Mouse (Mus musculus): Measurements from ENCODE around the gene 4933405L10Rik. TPM values are rescaled to one million over a fixed set of nuclear protein-coding genes. Genes with fewer than 3 reads are reported as not detected.
A peak's percentile ranks its signal among the peaks of the same experiment; 100 is the strongest.

4933405L10Rik gene
- polyA plus RNA-seq, 1 experiment: not detected

DNA sequence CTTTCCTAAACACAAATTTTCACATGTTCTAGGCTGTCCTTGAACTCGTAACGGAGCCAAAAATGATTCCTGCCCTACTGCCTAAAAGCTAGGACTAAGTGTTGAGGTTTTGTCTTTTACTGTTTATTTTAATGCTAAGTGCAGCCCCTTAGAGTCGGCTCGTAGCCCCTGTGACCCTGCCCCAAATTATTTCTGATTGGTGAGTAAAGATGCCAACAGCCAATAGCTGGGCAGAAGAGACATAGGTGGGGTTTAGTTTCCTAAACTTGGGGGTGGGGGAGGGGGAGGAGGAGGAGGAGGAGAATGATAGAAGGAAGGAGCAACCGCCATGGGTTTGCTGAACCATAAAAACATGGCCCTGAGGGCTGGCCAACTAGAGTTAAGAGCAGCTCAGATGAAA lies 18.3 kb downstream of the 4933405L10Rik start:
- TF ChIP-seq CTCF (IDR thresholded peaks at IDR 0.05; ENCODE audit: insufficient read depth, low read depth, low read length): no peak
- no peak for TF ChIP-seq POLR2A (IDR thresholded peaks at IDR 0.05; ENCODE audit: insufficient read depth, low read depth, low read length)
- Histone ChIP-seq H3K27ac (ENCODE audit: insufficient read depth, low read depth, low read length) (no peak overlapping the region), H3K4me1 (ENCODE audit: control insufficient read depth, insufficient read depth, low read length) (no peaks in the 10 kb centered on the region), H3K4me3 (ENCODE audit: insufficient read depth, low read depth, low read length) (no peak overlapping the region)
- WGBS: 91% methylated on average over 5 of the region's 5 CpGs

GRCm38 (mm10) chr8:105727397-105728124 lies 20.1 kb downstream of the 4933405L10Rik start:
- H3K27ac ChIP-seq (ENCODE audit: insufficient read depth, low read depth, low read length): no peak overlapping the region

GRCm38 (mm10) chr8:105732186-105732585 lies 24.7 kb downstream of the 4933405L10Rik start:
- H3K4me1 ChIP-seq (ENCODE audit: control insufficient read depth, insufficient read depth, low read length): no peaks in the 10 kb centered on the region
- 93% methylated on average over 5 of the region's 5 CpGs for WGBS
- TF ChIP-seq CTCF (IDR thresholded peaks at IDR 0.05; ENCODE audit: insufficient read depth, low read depth, low read length) (no peak), POLR2A (IDR thresholded peaks at IDR 0.05; ENCODE audit: insufficient read depth, low read depth, low read length) (no peak)
- no peak overlapping the region for H3K27ac ChIP-seq (ENCODE audit: insufficient read depth, low read depth, low read length)
- no peak overlapping the region for H3K4me3 ChIP-seq (ENCODE audit: insufficient read depth, low read depth, low read length)

More at GRCm38 (mm10) chr8:105727397-105728124, 20.1 kb downstream of the 4933405L10Rik start:
- 90% methylated on average over 18 of the region's 18 CpGs for WGBS
- no peak overlapping the region for H3K4me3 ChIP-seq (ENCODE audit: insufficient read depth, low read depth, low read length)
- TF ChIP-seq CTCF (IDR thresholded peaks at IDR 0.05; ENCODE audit: insufficient read depth, low read depth, low read length): no peak
- no peak for TF ChIP-seq POLR2A (IDR thresholded peaks at IDR 0.05; ENCODE audit: insufficient read depth, low read depth, low read length)
- no peaks in the 10 kb centered on the region for H3K4me1 ChIP-seq (ENCODE audit: control insufficient read depth, insufficient read depth, low read length)

DNA sequence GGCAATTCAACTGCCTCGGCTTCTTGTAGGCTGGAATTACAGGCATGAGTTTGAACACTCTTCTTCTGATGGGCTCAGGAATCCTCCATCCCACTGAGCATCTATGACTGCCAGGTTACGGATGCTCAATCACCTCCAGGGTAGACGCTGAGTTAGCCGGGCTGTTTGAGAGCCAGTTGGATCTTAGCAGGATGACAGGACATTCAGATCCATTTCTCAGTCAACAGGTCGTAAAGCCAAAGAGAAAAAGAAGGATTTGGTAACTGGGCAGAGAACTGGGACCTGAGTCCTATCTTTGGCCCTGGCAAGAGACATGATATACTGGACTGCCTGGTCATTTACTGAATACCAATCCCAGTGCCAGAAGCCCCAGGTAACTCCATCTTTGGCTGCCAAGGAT lies 31.8 kb downstream of the 4933405L10Rik start:
- Histone ChIP-seq H3K4me1 (ENCODE audit: control insufficient read depth, insufficient read depth, low read length) (no peaks in the 10 kb centered on the region), H3K27ac (ENCODE audit: insufficient read depth, low read depth, low read length) (no peak overlapping the region), H3K4me3 (ENCODE audit: insufficient read depth, low read depth, low read length) (no peak overlapping the region)
- TF ChIP-seq CTCF (IDR thresholded peaks at IDR 0.05; ENCODE audit: insufficient read depth, low read depth, low read length) (no peak), POLR2A (IDR thresholded peaks at IDR 0.05; ENCODE audit: insufficient read depth, low read depth, low read length) (no peak)
- 94% methylated on average over 5 of the region's 5 CpGs for WGBS

- 91% methylated on average over 4 of the region's 4 CpGs for WGBS
- no peak for TF ChIP-seq CTCF (IDR thresholded peaks at IDR 0.05; ENCODE audit: insufficient read depth, low read depth, low read length)
- no peak for TF ChIP-seq POLR2A (IDR thresholded peaks at IDR 0.05; ENCODE audit: insufficient read depth, low read depth, low read length)
- Histone ChIP-seq H3K4me3 (ENCODE audit: insufficient read depth, low read depth, low read length) (no peak overlapping the region), H3K4me1 (ENCODE audit: control insufficient read depth, insufficient read depth, low read length) (peaks cover 2% of the 10 kb centered on the region; the same call in 1 of the 2 replicates), H3K27ac (ENCODE audit: insufficient read depth, low read depth, low read length) (no peak overlapping the region)
Measured at GRCm38 (mm10) chr8:105743301-105743700, 35.8 kb downstream of the 4933405L10Rik start.

GRCm38 (mm10) chr8:105750606-105751005 lies 43.2 kb downstream of the 4933405L10Rik start:
- WGBS: 15% methylated on average over 11 of the region's 11 CpGs
- Histone ChIP-seq H3K27ac (ENCODE audit: insufficient read depth, low read depth, low read length) (no peak overlapping the region), H3K4me3 (ENCODE audit: insufficient read depth, low read depth, low read length) (no peak overlapping the region)

GRCm38 (mm10) chr8:105753916-105754315 lies 46.5 kb downstream of the 4933405L10Rik start:
- 47% methylated on average over 2 of the region's 2 CpGs for WGBS
- TF ChIP-seq POLR2A (IDR thresholded peaks at IDR 0.05; ENCODE audit: insufficient read depth, low read depth, low read length): no peak
- TF ChIP-seq CTCF (IDR thresholded peaks at IDR 0.05; ENCODE audit: insufficient read depth, low read depth, low read length): no peak
- no peak overlapping the region for H3K27ac ChIP-seq (ENCODE audit: insufficient read depth, low read depth, low read length)

More at GRCm38 (mm10) chr8:105750606-105751005, 43.2 kb downstream of the 4933405L10Rik start:
- no peak for TF ChIP-seq CTCF (IDR thresholded peaks at IDR 0.05; ENCODE audit: insufficient read depth, low read depth, low read length)
- TF ChIP-seq POLR2A (IDR thresholded peaks at IDR 0.05; ENCODE audit: insufficient read depth, low read depth, low read length): no peak
- H3K4me1 ChIP-seq (ENCODE audit: control insufficient read depth, insufficient read depth, low read length): peaks cover 14% of the 10 kb centered on the region

GRCm38 (mm10) chr8:105754688-105755087 lies 47.2 kb downstream of the 4933405L10Rik start:
- no peak for TF ChIP-seq CTCF (IDR thresholded peaks at IDR 0.05; ENCODE audit: insufficient read depth, low read depth, low read length)
- TF ChIP-seq POLR2A (IDR thresholded peaks at IDR 0.05; ENCODE audit: insufficient read depth, low read depth, low read length): no peak
- Histone ChIP-seq H3K4me3 (ENCODE audit: insufficient read depth, low read depth, low read length) (no peak overlapping the region), H3K4me1 (ENCODE audit: control insufficient read depth, insufficient read depth, low read length) (peaks cover 16% of the 10 kb centered on the region), H3K27ac (ENCODE audit: insufficient read depth, low read depth, low read length) (no peak overlapping the region)
- 97% methylated on average over 2 of the region's 2 CpGs for WGBS

More at GRCm38 (mm10) chr8:105753916-105754315, 46.5 kb downstream of the 4933405L10Rik start:
- Histone ChIP-seq H3K4me3 (ENCODE audit: insufficient read depth, low read depth, low read length) (no peak overlapping the region), H3K4me1 (ENCODE audit: control insufficient read depth, insufficient read depth, low read length) (peaks cover 14% of the 10 kb centered on the region)

- no peak overlapping the region for H3K27ac ChIP-seq (ENCODE audit: insufficient read depth, low read depth, low read length)
- 2% methylated on average over 12 of the region's 12 CpGs for WGBS
- peak overlapping the region; percentile 97 for H3K4me3 ChIP-seq (ENCODE audit: insufficient read depth, low read depth, low read length)
- TF ChIP-seq CTCF (IDR thresholded peaks at IDR 0.05; ENCODE audit: insufficient read depth, low read depth, low read length) (no peak), POLR2A (IDR thresholded peaks at IDR 0.05; ENCODE audit: insufficient read depth, low read depth, low read length) (no peak)
- H3K4me1 ChIP-seq (ENCODE audit: control insufficient read depth, insufficient read depth, low read length): 0 out of 2 replicates have a peak, but pooled peaks cover 4% of the 10 kb centered on the region
Measured at GRCm38 (mm10) chr8:105757796-105758276, 50.4 kb downstream of the 4933405L10Rik start.

All from olfactory bulb, adult 2 months (tissue).